Mouse (Mus musculus) ES-Bruce4 (cell line): Measurements from ENCODE around the gene Ddn.

ENCODE experiments used
- CTCF ChIP-seq: IDR thresholded peaks from one replicate; pipeline ENCODE4 v1.8.1; 2011; ENCODE audit warnings: low read depth, low read length
- POLR2A ChIP-seq: IDR thresholded peaks from one replicate; pipeline ENCODE4 v1.8.1; 2011; ENCODE audit warnings: low read length; ENCODE audit not compliant: insufficient read depth

GRCm38 (mm10) chr15:98822147-98822546, 12.9 kb upstream of the Ddn start:
- TF ChIP-seq CTCF (no peak), POLR2A (no peak)
